Mouse (Mus musculus) hindbrain, embryonic 14.5 days (tissue): ENCODE measurements around the gene Kcnn3. TPM values are rescaled to one million over a fixed set of nuclear protein-coding genes. Genes with fewer than 3 reads are reported as not detected.

Experiments
- ATAC-seq: fragments of 200-750 bp; cut with Nextera tagmentation; 2 replicates; pipeline ENCODE4 v1.8.0; 2017; ENCODE audit warnings: moderate number of reproducible peaks, mild to moderate bottlenecking, moderate TSS enrichment, moderate library complexity; ENCODE audit not compliant: low FRiP score
- DNase-seq: peaks from one replicate; pipeline ENCODE4 v3.0.0-alpha.2; 2015; ENCODE audit warnings: low spot score
- H3K27ac ChIP-seq: fragments of 300-500 bp; sonication (generic); 2 replicates; pipeline ENCODE4 v1.5.1; 2014; ENCODE audit warnings: mild to moderate bottlenecking, moderate library complexity
- H3K27me3 ChIP-seq: fragments of 300-500 bp; sonication (generic); 2 replicates; pipeline ENCODE4 v1.6.1; 2014; ENCODE audit warnings: mild to moderate bottlenecking, low read length, mixed read lengths; ENCODE audit not compliant: control insufficient read depth, insufficient read depth
- H3K36me3 ChIP-seq: fragments of 300-500 bp; sonication (generic); replicated peaks from 2 replicates; pipeline ENCODE4 v1.6.1; 2014; ENCODE audit not compliant: control insufficient read depth, insufficient read depth
- H3K4me1 ChIP-seq: fragments of 300-500 bp; sonication (generic); replicated peaks from 2 replicates; pipeline ENCODE4 v1.6.1; 2014; ENCODE audit warnings: antibody characterized with exemption, low read length, mixed read lengths; ENCODE audit not compliant: control insufficient read depth, insufficient read depth
- H3K4me2 ChIP-seq: fragments of 300-500 bp; sonication (generic); replicated peaks from 2 replicates; pipeline ENCODE4 v1.6.1; 2014; ENCODE audit warnings: mild to moderate bottlenecking, moderate library complexity
- H3K4me3 ChIP-seq: fragments of 300-500 bp; sonication (generic); replicated peaks from 2 replicates; pipeline ENCODE4 v1.5.1; 2014; ENCODE audit warnings: mild to moderate bottlenecking, low read length
- H3K9ac ChIP-seq: fragments of 300-500 bp; sonication (generic); 2 replicates; pipeline ENCODE4 v1.6.1; 2014
- H3K9me3 ChIP-seq: fragments of 300-500 bp; sonication (generic); 2 replicates; pipeline ENCODE4 v1.6.1; 2016; ENCODE audit warnings: low read length; ENCODE audit not compliant: control insufficient read depth
- WGBS: fragments of 180-500 bp; shearing (Covaris S2); extraction: QIAGEN DNeasy Blood & Tissue Kit; methylation state at CpG from one replicate; pipeline ENCODE4 v1.1.7; 2014; 5-methylcytosine and 5-hydroxymethylcytosine counted together
- polyA plus RNA-seq: library from polyadenylated mRNA; unstranded; fragments of >200 nt; fragmentation: Nextera tagmentation; extraction: Ambion mirVana; gene quantifications from 2 replicates; pipeline ENCODE4 v1.2.1, GENCODE M21; 2014

Gene Kcnn3
- polyA plus RNA-seq, 1 experiment from 2014 or later = 7.3 TPM

- 94% methylated on average over 5 of the region's 5 CpGs for WGBS
- ATAC-seq (no peak), DNase-seq (no peak)
- peaks cover 52% of the 10 kb centered on the region for H3K4me1 ChIP-seq
- H3K4me3 ChIP-seq = no peak overlapping the region
- no peak overlapping the region for H3K4me2 ChIP-seq
- H3K36me3 ChIP-seq = no peaks in the 10 kb centered on the region
- no peak overlapping the region for H3K27ac ChIP-seq
- no peaks in the 10 kb centered on the region for H3K27me3 ChIP-seq
- H3K9me3 ChIP-seq = no peaks in the 10 kb centered on the region
- no peak overlapping the region for H3K9ac ChIP-seq
Measured at GRCm38 (mm10) chr3:89657092-89657491, 137.1 kb downstream of the Kcnn3 start.

- H3K4me3 ChIP-seq = no peak overlapping the region
- no peaks in the 10 kb centered on the region for H3K9me3 ChIP-seq
- H3K9ac ChIP-seq = no peak overlapping the region
- H3K4me2 ChIP-seq = no peak overlapping the region
- no peak for DNase-seq
- no peak overlapping the region; the same call in 1 of the 2 replicates for H3K27ac ChIP-seq
- H3K4me1 ChIP-seq = peaks cover 41% of the 10 kb centered on the region
- no peak for ATAC-seq
- no peaks in the 10 kb centered on the region for H3K27me3 ChIP-seq
- no peaks in the 10 kb centered on the region for H3K36me3 ChIP-seq
Measured at GRCm38 (mm10) chr3:89658457-89658856, 138.5 kb downstream of the Kcnn3 start.

- no peaks in the 10 kb centered on the region for H3K27me3 ChIP-seq
- H3K27ac ChIP-seq = peak overlapping the region; percentile 47
- H3K4me2 ChIP-seq = no peak overlapping the region
- 43% methylated on average over 11 of the region's 11 CpGs for WGBS
- peaks cover 42% of the 10 kb centered on the region for H3K4me1 ChIP-seq
- ATAC-seq = peak; percentile 73; the same call in 1 of the 2 replicates
- H3K9me3 ChIP-seq = no peaks in the 10 kb centered on the region
- DNase-seq = no peak
- no peak overlapping the region for H3K4me3 ChIP-seq
- H3K9ac ChIP-seq = no peak overlapping the region
- no peaks in the 10 kb centered on the region for H3K36me3 ChIP-seq
Measured at GRCm38 (mm10) chr3:89659938-89660620, 140.1 kb downstream of the Kcnn3 start.

GRCm38 (mm10) chr3:89664808-89665207, 144.8 kb downstream of the Kcnn3 start:
- 49% methylated on average over 12 of the region's 12 CpGs for WGBS
- Histone ChIP-seq H3K36me3 (no peaks in the 10 kb centered on the region), H3K4me1 (peaks cover 32% of the 10 kb centered on the region), H3K27me3 (no peaks in the 10 kb centered on the region), H3K27ac (no peak overlapping the region), H3K9ac (no peak overlapping the region), H3K4me2 (no peak overlapping the region), H3K4me3 (no peak overlapping the region), H3K9me3 (no peaks in the 10 kb centered on the region)
- ATAC-seq (no peak), DNase-seq (no peak)

- ATAC-seq = no peak
Measured at GRCm38 (mm10) chr3:89667131-89667530, 147.2 kb downstream of the Kcnn3 start.

GRCm38 (mm10) chr3:89671334-89671733, 151.4 kb downstream of the Kcnn3 start:
- H3K27me3 ChIP-seq = no peaks in the 10 kb centered on the region
- no peaks in the 10 kb centered on the region for H3K36me3 ChIP-seq
- DNase-seq (no peak), ATAC-seq (no peak)
- H3K9me3 ChIP-seq = no peaks in the 10 kb centered on the region
- WGBS = 86% methylated on average over 6 of the region's 6 CpGs
- H3K27ac ChIP-seq = no peak overlapping the region
- H3K9ac ChIP-seq = no peak overlapping the region
- H3K4me3 ChIP-seq = no peak overlapping the region
- no peak overlapping the region for H3K4me2 ChIP-seq
- H3K4me1 ChIP-seq = no peaks in the 10 kb centered on the region

More at GRCm38 (mm10) chr3:89667131-89667530, 147.2 kb downstream of the Kcnn3 start:
- H3K4me2 ChIP-seq = no peak overlapping the region
- 41% methylated on average over 11 of the region's 11 CpGs for WGBS
- no peak overlapping the region for H3K9ac ChIP-seq
- peaks cover 17% of the 10 kb centered on the region for H3K4me1 ChIP-seq
- H3K4me3 ChIP-seq = no peak overlapping the region
- H3K9me3 ChIP-seq = no peaks in the 10 kb centered on the region
- H3K36me3 ChIP-seq = no peaks in the 10 kb centered on the region
- no peaks in the 10 kb centered on the region for H3K27me3 ChIP-seq
- H3K27ac ChIP-seq = no peak overlapping the region
- DNase-seq = no peak

GRCm38 (mm10) chr3:89672573-89673317, 152.8 kb downstream of the Kcnn3 start:
- Histone ChIP-seq H3K36me3 (no peaks in the 10 kb centered on the region), H3K27me3 (no peaks in the 10 kb centered on the region), H3K4me2 (no peak overlapping the region), H3K4me3 (no peak overlapping the region), H3K9ac (no peak overlapping the region), H3K4me1 (0 out of 2 replicates have a peak, but pooled peaks cover 4% of the 10 kb centered on the region), H3K27ac (no peak overlapping the region), H3K9me3 (no peaks in the 10 kb centered on the region)
- ATAC-seq (no peak), DNase-seq (no peak)
- 86% methylated on average over 12 of the region's 12 CpGs for WGBS

GRCm38 (mm10) chr3:89677617-89678016, 157.7 kb downstream of the Kcnn3 start:
- H3K4me3 ChIP-seq = no peak overlapping the region
- no peaks in the 10 kb centered on the region for H3K9me3 ChIP-seq
- DNase-seq = no peak
- WGBS = 28% methylated on average over 5 of the region's 5 CpGs
- ATAC-seq = 0 out of 2 replicates have a peak, but pooled peaks have one; percentile 27
- no peak overlapping the region for H3K9ac ChIP-seq
- no peak overlapping the region for H3K4me2 ChIP-seq
- no peaks in the 10 kb centered on the region for H3K27me3 ChIP-seq
- peak overlapping the region; percentile 51; the same call in 1 of the 2 replicates for H3K27ac ChIP-seq
- H3K36me3 ChIP-seq = no peaks in the 10 kb centered on the region
- H3K4me1 ChIP-seq = peaks cover 12% of the 10 kb centered on the region; the same call in 1 of the 2 replicates

- ATAC-seq (no peak), DNase-seq (no peak)
- no peak overlapping the region for H3K4me3 ChIP-seq
- H3K27ac ChIP-seq = no peak overlapping the region
- H3K36me3 ChIP-seq = no peaks in the 10 kb centered on the region
- no peaks in the 10 kb centered on the region for H3K27me3 ChIP-seq
- 55% methylated on average over 5 of the region's 5 CpGs for WGBS
- no peak overlapping the region for H3K4me2 ChIP-seq
- peaks cover 22% of the 10 kb centered on the region for H3K4me1 ChIP-seq
- H3K9me3 ChIP-seq = no peaks in the 10 kb centered on the region
- H3K9ac ChIP-seq = no peak overlapping the region
Measured at GRCm38 (mm10) chr3:89686031-89686430, 166.1 kb downstream of the Kcnn3 start.
